Mouse (Mus musculus): Measurements from ENCODE around the gene Mpp3. TPM values are rescaled to one million over a fixed set of nuclear protein-coding genes. Genes with fewer than 3 reads are reported as not detected.
A peak's percentile ranks its signal among the peaks of the same experiment; 100 is the strongest.

Gene Mpp3
- polyA plus RNA-seq (2014; fragmentation: Nextera tagmentation; extraction: Ambion mirVana), result 23.3 and 26.5 TPM in 2 replicates

- Histone ChIP-seq H3K27ac (ENCODE audit: low read depth, low read length) (peak within 1 kb of the TSS; percentile 93), H3K4me3 (ENCODE audit: low read depth, low read length) (peak within 1 kb of the TSS; percentile 68), H3K9ac (ENCODE audit: low read depth, low read length) (peak within 1 kb of the TSS; percentile 79; the same call in 1 of the 2 replicates), H3K9me3 (ENCODE audit: control insufficient read depth, low read length) (no peaks in the 10 kb centered on the region), H3K36me3 (ENCODE audit: control insufficient read depth, insufficient read depth, low read length) (no peaks in the 10 kb centered on the region), H3K4me2 (replicated peaks; ENCODE audit: low read depth, low read length) (peak within 1 kb of the TSS; percentile 92), H3K27me3 (ENCODE audit: control insufficient read depth, insufficient read depth, low read length) (no peaks in the 10 kb centered on the region; the same call in 1 of the 2 replicates), H3K4me1 (replicated peaks; ENCODE audit: control insufficient read depth, insufficient read depth, low read length) (peaks cover 11% of the 10 kb centered on the region)
- WGBS, result 69% methylated on average over 6 of the region's 6 CpGs
- DNase-seq (ENCODE audit: low spot score) (no peak), ATAC-seq (ENCODE audit: low FRiP score) (no peak)
These were observed at the start of gene Mpp3 for GRCm38 (mm10) chr11:102028087-102028816. Gene Mpp3 (minus strand): TSS chr11:102028461.

- Histone ChIP-seq H3K27ac (ENCODE audit: low read depth, low read length) (no peak overlapping the region), H3K9me3 (ENCODE audit: control insufficient read depth, low read length) (no peaks in the 10 kb centered on the region), H3K4me2 (replicated peaks; ENCODE audit: low read depth, low read length) (no peak overlapping the region), H3K27me3 (ENCODE audit: control insufficient read depth, insufficient read depth, low read length) (no peaks in the 10 kb centered on the region; the same call in 1 of the 2 replicates), H3K4me3 (ENCODE audit: low read depth, low read length) (no peak overlapping the region), H3K36me3 (ENCODE audit: control insufficient read depth, insufficient read depth, low read length) (no peaks in the 10 kb centered on the region), H3K4me1 (replicated peaks; ENCODE audit: control insufficient read depth, insufficient read depth, low read length) (no peaks in the 10 kb centered on the region; the same call in 1 of the 2 replicates), H3K9ac (ENCODE audit: low read depth, low read length) (no peak overlapping the region)
- DNase-seq (ENCODE audit: low spot score) (no peak), ATAC-seq (ENCODE audit: low FRiP score) (no peak)
- 73% methylated on average over 14 of the region's 14 CpGs for WGBS
These were observed 45.5 kb upstream of the Mpp3 start for GRCm38 (mm10) chr11:102073722-102074121.

- no peaks in the 10 kb centered on the region; the same call in 1 of the 2 replicates for H3K27me3 ChIP-seq (ENCODE audit: control insufficient read depth, insufficient read depth, low read length)
- no peak for ATAC-seq (ENCODE audit: low FRiP score)
- H3K27ac ChIP-seq (ENCODE audit: low read depth, low read length), result no peak overlapping the region
- 88% methylated on average over 5 of the region's 5 CpGs for WGBS
- no peak overlapping the region for H3K4me2 ChIP-seq (replicated peaks; ENCODE audit: low read depth, low read length)
- no peak overlapping the region for H3K4me3 ChIP-seq (ENCODE audit: low read depth, low read length)
- H3K4me1 ChIP-seq (replicated peaks; ENCODE audit: control insufficient read depth, insufficient read depth, low read length), result no peaks in the 10 kb centered on the region; the same call in 1 of the 2 replicates
- H3K9ac ChIP-seq (ENCODE audit: low read depth, low read length), result no peak overlapping the region
- no peaks in the 10 kb centered on the region for H3K36me3 ChIP-seq (ENCODE audit: control insufficient read depth, insufficient read depth, low read length)
- H3K9me3 ChIP-seq (ENCODE audit: control insufficient read depth, low read length), result no peaks in the 10 kb centered on the region
- no peak for DNase-seq (ENCODE audit: low spot score)
These were observed 44.5 kb upstream of the Mpp3 start for GRCm38 (mm10) chr11:102072729-102073128.

- no peak for ATAC-seq (ENCODE audit: low FRiP score)
- H3K27me3 ChIP-seq (ENCODE audit: control insufficient read depth, insufficient read depth, low read length), result no peaks in the 10 kb centered on the region; the same call in 1 of the 2 replicates
- H3K4me2 ChIP-seq (replicated peaks; ENCODE audit: low read depth, low read length), result peak overlapping the region; percentile 1; the same call in 1 of the 2 replicates
- no peaks in the 10 kb centered on the region; the same call in 1 of the 2 replicates for H3K4me1 ChIP-seq (replicated peaks; ENCODE audit: control insufficient read depth, insufficient read depth, low read length)
- no peaks in the 10 kb centered on the region for H3K36me3 ChIP-seq (ENCODE audit: control insufficient read depth, insufficient read depth, low read length)
- WGBS, result 2% methylated on average over 13 of the region's 13 CpGs
- DNase-seq (ENCODE audit: low spot score), result no peak
- no peak overlapping the region for H3K4me3 ChIP-seq (ENCODE audit: low read depth, low read length)
- no peaks in the 10 kb centered on the region for H3K9me3 ChIP-seq (ENCODE audit: control insufficient read depth, low read length)
- H3K27ac ChIP-seq (ENCODE audit: low read depth, low read length), result no peak overlapping the region
- no peak overlapping the region for H3K9ac ChIP-seq (ENCODE audit: low read depth, low read length)
These were observed 42.2 kb upstream of the Mpp3 start for GRCm38 (mm10) chr11:102070426-102070825.

GRCm38 (mm10) chr11:102069633-102070032, 41.4 kb upstream of the Mpp3 start:
- Histone ChIP-seq H3K9me3 (ENCODE audit: control insufficient read depth, low read length) (no peaks in the 10 kb centered on the region), H3K4me1 (replicated peaks; ENCODE audit: control insufficient read depth, insufficient read depth, low read length) (no peaks in the 10 kb centered on the region; the same call in 1 of the 2 replicates), H3K27me3 (ENCODE audit: control insufficient read depth, insufficient read depth, low read length) (no peaks in the 10 kb centered on the region; the same call in 1 of the 2 replicates), H3K4me3 (ENCODE audit: low read depth, low read length) (no peak overlapping the region), H3K36me3 (ENCODE audit: control insufficient read depth, insufficient read depth, low read length) (no peaks in the 10 kb centered on the region), H3K4me2 (replicated peaks; ENCODE audit: low read depth, low read length) (no peak overlapping the region), H3K27ac (ENCODE audit: low read depth, low read length) (no peak overlapping the region), H3K9ac (ENCODE audit: low read depth, low read length) (no peak overlapping the region)
- WGBS, result 56% methylated on average over 11 of the region's 11 CpGs
- DNase-seq (ENCODE audit: low spot score) (no peak), ATAC-seq (ENCODE audit: low FRiP score) (no peak)

- Histone ChIP-seq H3K36me3 (ENCODE audit: control insufficient read depth, insufficient read depth, low read length) (0 out of 2 replicates have a peak, but pooled peaks cover 2% of the 10 kb centered on the region), H3K9me3 (ENCODE audit: control insufficient read depth, low read length) (no peaks in the 10 kb centered on the region), H3K9ac (ENCODE audit: low read depth, low read length) (no peak overlapping the region), H3K4me1 (replicated peaks; ENCODE audit: control insufficient read depth, insufficient read depth, low read length) (no peaks in the 10 kb centered on the region; the same call in 1 of the 2 replicates), H3K4me3 (ENCODE audit: low read depth, low read length) (no peak overlapping the region), H3K27me3 (ENCODE audit: control insufficient read depth, insufficient read depth, low read length) (no peaks in the 10 kb centered on the region), H3K4me2 (replicated peaks; ENCODE audit: low read depth, low read length) (no peak overlapping the region), H3K27ac (ENCODE audit: low read depth, low read length) (no peak overlapping the region)
- 36% methylated on average over 2 of the region's 2 CpGs for WGBS
- DNase-seq (ENCODE audit: low spot score) (no peak), ATAC-seq (ENCODE audit: low FRiP score) (no peak)
These were observed 40.7 kb upstream of the Mpp3 start for GRCm38 (mm10) chr11:102068969-102069368.

- Histone ChIP-seq H3K27me3 (ENCODE audit: control insufficient read depth, insufficient read depth, low read length) (peaks cover 8% of the 10 kb centered on the region), H3K36me3 (ENCODE audit: control insufficient read depth, insufficient read depth, low read length) (0 out of 2 replicates have a peak, but pooled peaks cover 2% of the 10 kb centered on the region), H3K4me2 (replicated peaks; ENCODE audit: low read depth, low read length) (no peak overlapping the region), H3K9ac (ENCODE audit: low read depth, low read length) (no peak overlapping the region), H3K4me1 (replicated peaks; ENCODE audit: control insufficient read depth, insufficient read depth, low read length) (no peaks in the 10 kb centered on the region), H3K4me3 (ENCODE audit: low read depth, low read length) (no peak overlapping the region), H3K9me3 (ENCODE audit: control insufficient read depth, low read length) (no peaks in the 10 kb centered on the region), H3K27ac (ENCODE audit: low read depth, low read length) (no peak overlapping the region)
- DNase-seq (ENCODE audit: low spot score), result no peak
- no peak for ATAC-seq (ENCODE audit: low FRiP score)
- 82% methylated on average over 12 of the region's 13 CpGs for WGBS
These were observed 34.8 kb upstream of the Mpp3 start for GRCm38 (mm10) chr11:102063076-102063475.

- Histone ChIP-seq H3K4me3 (ENCODE audit: low read depth, low read length) (no peak overlapping the region), H3K4me2 (replicated peaks; ENCODE audit: low read depth, low read length) (peak overlapping the region; percentile 81; the same call in 1 of the 2 replicates), H3K9ac (ENCODE audit: low read depth, low read length) (no peak overlapping the region), H3K9me3 (ENCODE audit: control insufficient read depth, low read length) (no peaks in the 10 kb centered on the region), H3K36me3 (ENCODE audit: control insufficient read depth, insufficient read depth, low read length) (0 out of 2 replicates have a peak, but pooled peaks cover 2% of the 10 kb centered on the region), H3K27me3 (ENCODE audit: control insufficient read depth, insufficient read depth, low read length) (peaks cover 8% of the 10 kb centered on the region), H3K27ac (ENCODE audit: low read depth, low read length) (no peak overlapping the region), H3K4me1 (replicated peaks; ENCODE audit: control insufficient read depth, insufficient read depth, low read length) (no peaks in the 10 kb centered on the region)
- 24% methylated on average over 16 of the region's 16 CpGs for WGBS
- ATAC-seq (ENCODE audit: low FRiP score) (no peak), DNase-seq (ENCODE audit: low spot score) (no peak)
These were observed 33.7 kb upstream of the Mpp3 start for GRCm38 (mm10) chr11:102061941-102062473.
